Mouse (Mus musculus) forebrain, embryonic 10.5 days (tissue): ENCODE results near the gene 4430402I18Rik. TPM values are rescaled to one million over a fixed set of nuclear protein-coding genes. Genes with fewer than 3 reads are reported as not detected.

Source experiments
- polyA plus RNA-seq: library from polyadenylated mRNA; unstranded; fragments of >200 nt; fragmentation: Nextera tagmentation; extraction: Ambion mirVana; gene quantifications from 2 replicates; pipeline ENCODE4 v1.2.1, GENCODE M21; 2016

The 4430402I18Rik gene
- polyA plus RNA-seq, 1 experiment from 2014 or later = 0.46 TPM

Other genes starting within 250 kb of the 4430402I18Rik start
- 0.52 and 0.65 TPM in 2 replicates for gene Slc1a1, start 132.8 kb downstream of the 4430402I18Rik start, polyA plus RNA-seq
- gene Plpp6, start 3.8 kb downstream of the 4430402I18Rik start, polyA plus RNA-seq = 3.0 and 3.4 TPM in 2 replicates
- 37.2 and 37.6 TPM in 2 replicates for gene Cdc37l1, start 22.6 kb upstream of the 4430402I18Rik start, polyA plus RNA-seq
- 82.9 and 85.3 TPM in 2 replicates for gene Ak3, start 80.2 kb upstream of the 4430402I18Rik start, polyA plus RNA-seq
- gene Rcl1, start 133.6 kb upstream of the 4430402I18Rik start, polyA plus RNA-seq = 86.9 and 91.6 TPM in 2 replicates